Mouse (Mus musculus): ENCODE data around the gene Pdzd8. TPM values are rescaled to one million over a fixed set of nuclear protein-coding genes. Genes with fewer than 3 reads are reported as not detected.

Pdzd8 gene
- polyA plus RNA-seq, 1 experiment from 2014 or later: 8.8 TPM

GRCm38 (mm10) chr19:59315308-59315707 lies 30.3 kb downstream of the Pdzd8 start:
- Histone ChIP-seq H3K4me3 (replicated peaks; ENCODE audit: low read depth, low read length) (no peak overlapping the region), H3K4me1 (replicated peaks; ENCODE audit: insufficient read depth, low read length) (no peaks in the 10 kb centered on the region), H3K36me3 (ENCODE audit: insufficient read depth, low read length) (peaks cover 2% of the 10 kb centered on the region), H3K9me3 (replicated peaks; ENCODE audit: low read length) (no peaks in the 10 kb centered on the region), H3K27ac (no peak overlapping the region), H3K4me2 (ENCODE audit: low read length) (no peak overlapping the region), H3K27me3 (ENCODE audit: insufficient read depth, low read length) (no peaks in the 10 kb centered on the region), H3K9ac (ENCODE audit: low read depth, low read length) (no peak overlapping the region)
- DNase-seq (ENCODE audit: low spot score): peak; percentile 24
- no peak for ATAC-seq (replicated peaks; ENCODE audit: low FRiP score, low read depth)
- peak; percentile 46; the same call in 1 of the 2 replicates for TF ChIP-seq CTCF (IDR thresholded peaks at IDR 0.05; ENCODE audit: low read depth)

DNA sequence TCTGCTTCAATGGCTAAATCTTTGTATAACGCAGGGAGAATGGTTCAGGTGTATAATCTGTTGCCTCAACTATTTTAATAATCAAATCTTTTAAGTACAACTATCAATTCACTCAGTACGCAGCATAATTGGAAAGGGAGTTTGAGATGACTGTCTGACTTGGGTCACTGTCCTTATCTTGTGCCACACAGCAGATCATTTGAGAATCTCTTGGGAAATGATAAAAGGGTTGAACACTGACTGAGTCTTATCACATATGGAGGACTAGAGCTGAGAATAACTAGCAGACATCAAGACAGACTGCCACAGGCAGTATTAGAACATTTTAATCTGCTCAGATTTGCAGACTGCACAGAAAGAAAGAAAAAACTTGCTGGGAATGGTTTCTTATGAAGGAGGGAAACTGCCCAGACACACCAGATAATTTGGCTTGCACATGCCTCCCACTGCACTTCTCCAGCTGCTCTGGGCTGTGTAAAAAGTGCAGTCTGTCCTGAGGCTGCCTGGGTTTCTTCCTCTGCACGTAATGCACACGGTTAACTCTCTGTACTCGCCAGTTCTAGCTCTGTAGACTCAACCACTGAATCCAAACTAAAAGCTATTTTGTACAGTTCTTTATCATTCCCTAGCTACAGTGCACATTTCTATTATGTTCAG lies 53.3 kb downstream of the Pdzd8 start:
- Histone ChIP-seq H3K36me3 (ENCODE audit: insufficient read depth, low read length) (no peaks in the 10 kb centered on the region), H3K27me3 (ENCODE audit: insufficient read depth, low read length) (no peaks in the 10 kb centered on the region), H3K9me3 (replicated peaks; ENCODE audit: low read length) (no peaks in the 10 kb centered on the region), H3K4me1 (replicated peaks; ENCODE audit: insufficient read depth, low read length) (no peaks in the 10 kb centered on the region), H3K4me2 (ENCODE audit: low read length) (no peak overlapping the region), H3K4me3 (replicated peaks; ENCODE audit: low read depth, low read length) (no peak overlapping the region), H3K27ac (no peak overlapping the region), H3K9ac (ENCODE audit: low read depth, low read length) (no peak overlapping the region)
- ATAC-seq (replicated peaks; ENCODE audit: low FRiP score, low read depth) (no peak), DNase-seq (ENCODE audit: low spot score) (no peak)
- TF ChIP-seq CTCF (IDR thresholded peaks at IDR 0.05; ENCODE audit: low read depth): no peak
- 87% methylated on average over 5 of the region's 5 CpGs for WGBS

- H3K4me3 ChIP-seq (replicated peaks; ENCODE audit: low read depth, low read length): no peak overlapping the region
- WGBS: 78% methylated on average over 6 of the region's 6 CpGs
- no peak overlapping the region for H3K9ac ChIP-seq (ENCODE audit: low read depth, low read length)
- DNase-seq (ENCODE audit: low spot score) (peak; percentile 12), ATAC-seq (replicated peaks; ENCODE audit: low FRiP score, low read depth) (no peak)
- TF ChIP-seq CTCF (IDR thresholded peaks at IDR 0.05; ENCODE audit: low read depth): no peak
- H3K9me3 ChIP-seq (replicated peaks; ENCODE audit: low read length): no peaks in the 10 kb centered on the region
- no peak overlapping the region for H3K4me2 ChIP-seq (ENCODE audit: low read length)
- no peaks in the 10 kb centered on the region for H3K27me3 ChIP-seq (ENCODE audit: insufficient read depth, low read length)
- H3K4me1 ChIP-seq (replicated peaks; ENCODE audit: insufficient read depth, low read length): no peaks in the 10 kb centered on the region
- H3K27ac ChIP-seq: no peak overlapping the region
- no peaks in the 10 kb centered on the region for H3K36me3 ChIP-seq (ENCODE audit: insufficient read depth, low read length)
Measured at GRCm38 (mm10) chr19:59289811-59290210, 55.8 kb downstream of the Pdzd8 start.

- Histone ChIP-seq H3K9ac (ENCODE audit: low read depth, low read length) (no peak overlapping the region), H3K4me3 (replicated peaks; ENCODE audit: low read depth, low read length) (no peak overlapping the region), H3K27ac (no peak overlapping the region), H3K27me3 (ENCODE audit: insufficient read depth, low read length) (no peaks in the 10 kb centered on the region), H3K9me3 (replicated peaks; ENCODE audit: low read length) (no peaks in the 10 kb centered on the region), H3K36me3 (ENCODE audit: insufficient read depth, low read length) (no peaks in the 10 kb centered on the region), H3K4me1 (replicated peaks; ENCODE audit: insufficient read depth, low read length) (no peaks in the 10 kb centered on the region), H3K4me2 (ENCODE audit: low read length) (no peak overlapping the region)
- ATAC-seq (replicated peaks; ENCODE audit: low FRiP score, low read depth) (no peak), DNase-seq (ENCODE audit: low spot score) (no peak)
- no peak for TF ChIP-seq CTCF (IDR thresholded peaks at IDR 0.05; ENCODE audit: low read depth)
Measured at GRCm38 (mm10) chr19:59289042-59289441, 56.5 kb downstream of the Pdzd8 start.

- H3K9me3 ChIP-seq (replicated peaks; ENCODE audit: low read length): no peaks in the 10 kb centered on the region
- H3K27me3 ChIP-seq (ENCODE audit: insufficient read depth, low read length): no peaks in the 10 kb centered on the region
- ATAC-seq (replicated peaks; ENCODE audit: low FRiP score, low read depth) (no peak), DNase-seq (ENCODE audit: low spot score) (no peak)
- TF ChIP-seq CTCF (IDR thresholded peaks at IDR 0.05; ENCODE audit: low read depth): no peak
- 73% methylated on average over 3 of the region's 3 CpGs for WGBS
- no peak overlapping the region for H3K27ac ChIP-seq
- H3K9ac ChIP-seq (ENCODE audit: low read depth, low read length): no peak overlapping the region
- H3K4me2 ChIP-seq (ENCODE audit: low read length): no peak overlapping the region
- no peak overlapping the region for H3K4me3 ChIP-seq (replicated peaks; ENCODE audit: low read depth, low read length)
- no peaks in the 10 kb centered on the region for H3K36me3 ChIP-seq (ENCODE audit: insufficient read depth, low read length)
- H3K4me1 ChIP-seq (replicated peaks; ENCODE audit: insufficient read depth, low read length): no peaks in the 10 kb centered on the region
Measured at GRCm38 (mm10) chr19:59282001-59282400, 63.6 kb downstream of the Pdzd8 start.

DNA sequence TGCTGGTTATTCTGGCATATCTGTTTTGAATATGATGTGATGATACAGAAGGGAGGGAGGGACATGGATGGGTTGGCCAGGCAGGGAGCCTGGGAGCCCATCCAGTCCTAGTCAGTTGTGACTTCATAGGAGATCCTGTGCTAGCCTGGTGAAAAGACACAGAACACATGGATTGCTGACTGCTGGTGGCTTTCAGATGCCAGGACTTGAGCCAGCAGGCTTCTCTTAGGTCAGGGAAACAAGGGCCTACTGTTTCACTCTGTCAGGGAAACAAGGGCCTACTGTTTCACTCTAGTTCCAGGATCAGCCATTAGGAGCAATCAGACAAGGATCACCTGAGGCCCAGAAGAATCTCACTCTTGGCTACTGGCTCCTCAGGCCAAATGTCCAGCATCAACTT lies 64.7 kb downstream of the Pdzd8 start:
- Histone ChIP-seq H3K4me2 (ENCODE audit: low read length) (no peak overlapping the region), H3K9me3 (replicated peaks; ENCODE audit: low read length) (no peaks in the 10 kb centered on the region), H3K4me3 (replicated peaks; ENCODE audit: low read depth, low read length) (no peak overlapping the region), H3K4me1 (replicated peaks; ENCODE audit: insufficient read depth, low read length) (no peaks in the 10 kb centered on the region), H3K27me3 (ENCODE audit: insufficient read depth, low read length) (no peaks in the 10 kb centered on the region), H3K27ac (no peak overlapping the region), H3K9ac (ENCODE audit: low read depth, low read length) (no peak overlapping the region), H3K36me3 (ENCODE audit: insufficient read depth, low read length) (no peaks in the 10 kb centered on the region)
- ATAC-seq (replicated peaks; ENCODE audit: low FRiP score, low read depth): no peak
- no peak for TF ChIP-seq CTCF (IDR thresholded peaks at IDR 0.05; ENCODE audit: low read depth)
- no peak for DNase-seq (ENCODE audit: low spot score)

GRCm38 (mm10) chr19:59276354-59276753 lies 69.2 kb downstream of the Pdzd8 start:
- ATAC-seq (replicated peaks; ENCODE audit: low FRiP score, low read depth) (no peak), DNase-seq (ENCODE audit: low spot score) (no peak)
- TF ChIP-seq CTCF (IDR thresholded peaks at IDR 0.05; ENCODE audit: low read depth): no peak
- Histone ChIP-seq H3K36me3 (ENCODE audit: insufficient read depth, low read length) (no peaks in the 10 kb centered on the region), H3K4me3 (replicated peaks; ENCODE audit: low read depth, low read length) (no peak overlapping the region), H3K27ac (no peak overlapping the region), H3K4me2 (ENCODE audit: low read length) (no peak overlapping the region), H3K9me3 (replicated peaks; ENCODE audit: low read length) (no peaks in the 10 kb centered on the region), H3K4me1 (replicated peaks; ENCODE audit: insufficient read depth, low read length) (no peaks in the 10 kb centered on the region), H3K27me3 (ENCODE audit: insufficient read depth, low read length) (no peaks in the 10 kb centered on the region), H3K9ac (ENCODE audit: low read depth, low read length) (no peak overlapping the region)
- 88% methylated on average over 7 of the region's 7 CpGs for WGBS

Measured in kidney, postnatal 0 days (tissue).